Mouse (Mus musculus) MEL-GATA-1-ER (cell line): ENCODE measurements around the gene Olfr288.

Experiments
- DNase-seq: peaks from one replicate; pipeline ENCODE4 v3.0.0-alpha.2; 2012; ENCODE audit warnings: low read depth; ENCODE audit errors: extremely low read depth

Olfr288 gene

DNA sequence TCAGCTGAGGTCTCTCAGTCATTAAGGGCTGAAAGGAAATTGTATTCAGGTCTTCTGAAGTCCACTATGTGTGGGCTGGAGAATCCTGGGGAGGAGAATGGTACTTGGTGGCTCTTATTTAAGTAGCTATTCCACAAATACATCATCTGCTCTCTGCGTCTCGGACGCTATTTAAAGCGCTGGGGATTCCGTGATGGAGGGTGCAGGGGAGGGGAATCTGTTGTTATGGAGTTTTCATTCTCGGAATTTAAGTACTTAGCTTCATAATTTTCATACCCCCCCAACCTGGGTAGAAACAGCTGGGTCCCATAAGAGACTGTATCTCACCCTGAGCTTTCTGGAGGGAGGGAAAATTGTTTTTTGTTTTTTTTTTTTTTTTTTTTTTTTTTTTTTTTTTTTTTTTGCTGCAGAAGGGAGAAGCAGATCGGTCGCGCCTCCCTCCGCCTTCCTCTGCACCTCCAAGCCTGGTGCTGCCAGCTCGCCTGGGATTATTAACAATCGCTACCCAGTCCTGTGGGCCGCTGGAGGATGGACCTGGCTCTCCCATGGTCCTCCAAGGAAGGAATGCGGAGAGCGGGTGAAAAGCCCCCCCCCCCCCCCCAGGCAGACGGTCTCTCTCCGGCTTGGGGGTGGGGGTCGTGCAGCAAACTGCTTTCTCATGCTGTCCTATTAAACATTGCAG lies 28.2 kb downstream of the Olfr288 start, which contains the start of gene Ccdc184:
Gene Ccdc184 (plus strand): TSS at position 196 of the 682 bp plus-strand sequence.
- DNase-seq = no peak

DNA sequence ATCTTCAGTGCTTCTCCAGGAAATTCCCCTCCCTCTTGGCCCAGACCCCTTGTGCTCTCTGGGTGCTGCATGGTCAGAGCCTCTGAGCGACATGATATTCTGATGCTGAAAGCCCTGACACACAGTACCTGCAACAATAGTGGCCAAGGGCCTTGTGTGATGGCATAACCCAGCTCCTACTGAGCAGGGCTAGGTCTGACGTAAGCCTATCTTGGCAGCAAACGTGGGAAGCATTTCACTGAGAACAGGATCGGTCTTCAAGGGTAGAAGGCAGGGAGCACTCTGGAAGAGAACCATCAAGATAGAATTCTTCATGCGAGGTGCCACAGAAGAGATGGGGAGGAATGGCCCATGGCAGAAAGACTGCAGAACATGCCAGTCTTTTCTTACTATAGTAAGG lies 29.8 kb downstream of the Olfr288 start, which contains the start of gene Asb8:
Gene Asb8 (minus strand): TSS at position 101 of the 400 bp plus-strand sequence.
- DNase-seq = no peak

DNA sequence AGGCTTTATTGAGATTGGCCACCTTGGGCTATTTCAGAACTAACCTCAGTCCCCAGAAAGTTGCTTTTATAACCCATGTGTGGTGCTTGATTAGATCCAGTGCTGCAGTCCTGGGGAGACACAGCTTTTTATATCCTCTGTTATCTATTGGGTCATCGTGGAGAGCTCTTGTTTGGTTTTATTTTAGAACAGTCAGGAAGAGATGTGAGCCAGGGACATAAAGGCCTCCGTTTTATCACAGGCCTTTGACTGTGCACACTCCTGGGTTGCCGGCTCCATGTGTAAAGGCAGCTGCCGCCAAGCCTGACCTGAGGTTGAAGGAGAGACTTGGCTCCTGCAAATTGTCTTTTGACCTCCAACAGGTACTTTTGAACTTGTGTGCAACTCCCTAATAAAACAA lies 32.8 kb downstream of the Olfr288 start:
- DNase-seq = no peak

DNA sequence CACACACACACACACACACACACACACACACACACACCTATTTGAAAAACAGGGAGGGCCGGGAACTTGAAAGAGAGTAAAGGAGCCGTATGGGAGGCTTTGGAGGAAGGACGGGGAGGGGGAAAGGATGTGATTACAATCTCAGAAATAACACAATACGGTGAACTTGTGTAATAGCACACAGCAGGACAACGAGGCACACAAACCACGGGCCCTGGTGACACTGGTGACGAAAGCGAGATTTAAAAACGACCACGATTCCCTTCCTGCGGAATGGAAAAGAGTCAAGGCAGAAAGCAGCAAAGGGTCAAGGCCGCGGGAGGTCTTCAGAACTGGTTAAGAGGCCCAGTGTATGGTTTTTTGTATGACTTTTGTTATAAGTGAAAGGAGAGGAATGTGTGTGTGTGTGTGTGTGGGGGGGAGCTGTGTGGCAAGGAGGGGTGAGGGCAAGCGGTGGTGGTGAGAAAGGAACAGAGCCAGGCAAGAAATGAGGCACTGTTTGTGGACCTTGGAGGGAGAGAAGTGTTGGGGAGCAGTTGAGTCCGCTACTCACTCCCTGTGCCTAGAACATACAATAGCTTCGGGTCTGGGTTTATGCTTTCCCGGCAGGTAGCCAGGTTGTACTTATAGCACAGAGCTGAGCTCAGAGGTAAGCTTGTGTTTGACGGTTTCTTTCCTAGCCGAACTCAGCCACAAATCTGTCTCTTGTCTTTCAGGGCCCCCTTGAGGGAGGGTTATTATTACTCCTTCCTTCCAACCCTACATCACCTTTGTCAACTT lies 34.1 kb downstream of the Olfr288 start:
- no peak for DNase-seq

DNA sequence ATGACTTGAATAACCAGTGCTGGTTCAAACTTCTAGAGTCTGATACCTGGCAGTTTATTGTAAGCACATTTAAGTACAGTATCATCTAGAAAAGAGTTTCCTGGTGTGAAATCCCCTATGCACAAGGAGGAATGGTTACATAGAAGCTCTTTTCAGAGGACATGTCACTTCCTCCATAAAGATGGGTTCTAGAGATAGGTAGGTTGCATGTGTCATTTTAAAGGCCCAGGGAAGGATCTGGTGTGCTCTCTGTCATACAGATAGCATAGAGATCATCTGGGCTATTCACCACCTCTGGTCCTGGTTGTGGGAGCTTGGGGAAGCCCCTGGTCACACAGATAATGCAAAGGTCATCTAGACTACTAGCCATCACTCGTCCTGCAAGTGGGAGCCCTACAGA lies 38.1 kb downstream of the Olfr288 start:
- no peak for DNase-seq

DNA sequence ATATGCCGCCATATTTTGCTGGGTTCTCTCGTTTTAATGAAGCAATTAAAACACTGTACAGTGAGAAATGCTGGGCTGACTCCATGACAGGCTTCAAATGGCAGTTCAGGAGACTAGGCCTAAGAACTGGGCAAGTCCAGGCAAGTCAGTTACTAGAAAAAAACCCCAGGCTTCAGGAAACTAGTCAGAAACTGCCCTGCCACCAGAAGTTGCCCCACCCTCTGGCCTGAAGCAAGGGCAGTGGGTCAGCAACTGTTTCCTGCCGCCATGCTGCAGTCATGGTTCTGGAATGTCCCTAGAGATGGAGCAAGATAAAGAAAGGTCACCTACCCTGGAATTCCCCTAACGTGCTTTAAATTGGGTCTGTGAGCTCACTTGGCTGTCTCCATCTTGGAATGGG lies 39.4 kb downstream of the Olfr288 start:
- no peak for DNase-seq

DNA sequence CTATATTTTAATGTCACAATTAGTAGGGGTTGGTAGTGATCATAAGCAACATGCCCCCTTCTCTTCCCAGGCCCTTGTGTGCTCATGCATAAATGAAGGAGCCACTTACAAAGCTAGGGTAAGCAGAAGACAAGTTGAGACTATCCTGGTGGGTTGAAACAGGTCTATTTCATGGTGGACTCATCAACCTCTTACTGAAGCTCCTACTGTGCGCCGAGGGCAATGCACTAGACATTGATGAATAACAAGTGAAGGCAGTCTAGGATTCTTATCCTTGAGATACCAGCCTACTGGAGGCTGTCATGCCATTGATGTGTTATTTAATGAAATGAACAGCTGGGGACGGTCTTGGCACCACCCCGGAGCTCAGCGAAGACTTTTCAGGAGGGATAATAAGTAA lies 40.1 kb downstream of the Olfr288 start:
- no peak for DNase-seq

DNA sequence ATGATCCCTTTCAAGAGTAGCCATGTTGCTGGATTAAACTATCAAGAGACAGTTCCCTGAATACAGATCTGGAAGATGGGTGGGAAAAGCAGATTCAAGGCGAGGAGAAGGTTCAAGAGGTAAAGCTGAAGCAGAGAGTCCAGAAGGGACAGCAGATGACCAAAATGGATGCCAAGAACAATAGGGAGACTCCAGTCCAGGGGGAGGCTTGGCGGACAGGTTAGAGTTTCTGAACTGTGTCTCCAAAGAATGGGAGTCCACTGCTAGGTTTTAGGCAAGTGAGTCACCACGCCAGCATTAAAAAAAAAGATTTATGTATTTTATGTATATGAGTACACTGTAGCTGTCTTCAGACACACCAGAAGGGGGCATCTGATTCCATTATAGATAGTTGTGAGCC lies 40.7 kb downstream of the Olfr288 start:
- no peak for DNase-seq

DNA sequence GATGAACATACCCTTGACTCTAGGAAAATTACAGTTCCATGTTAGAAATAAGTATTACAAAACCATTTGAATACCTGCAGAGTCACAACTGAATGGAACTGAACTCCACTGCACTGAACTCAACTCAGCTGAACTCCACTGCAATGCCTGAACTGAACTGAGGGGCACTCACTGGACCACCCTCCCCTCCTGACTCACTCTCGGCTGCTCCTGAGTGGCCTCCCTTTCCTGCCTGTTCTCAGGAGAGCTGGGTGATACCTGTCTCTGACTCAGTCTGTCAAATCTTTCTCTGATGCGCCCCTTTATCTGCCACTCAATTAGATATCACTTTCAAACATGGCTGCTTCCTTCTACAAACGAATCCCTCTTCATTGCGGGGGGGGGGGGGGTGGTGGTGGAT lies 41.2 kb downstream of the Olfr288 start:
- no peak for DNase-seq

DNA sequence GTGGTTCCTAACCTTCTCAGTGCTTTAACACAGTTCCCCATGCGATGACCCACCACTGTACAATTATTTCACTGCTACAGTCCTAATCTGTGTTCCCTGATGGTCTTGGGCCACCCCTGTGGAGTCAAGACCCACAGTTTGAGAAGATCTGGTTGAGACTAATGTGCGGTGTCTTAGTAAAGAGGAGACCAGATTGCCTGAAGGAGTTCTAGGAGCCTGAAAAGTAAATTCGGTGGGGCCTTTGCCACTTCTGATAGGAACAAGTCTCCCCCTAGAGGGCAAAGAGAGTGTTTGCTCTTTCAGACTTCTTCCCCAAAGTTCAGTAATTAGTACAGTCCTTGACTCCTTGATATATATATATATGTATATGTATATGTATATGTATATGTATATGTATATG lies 41.7 kb downstream of the Olfr288 start:
- peak; percentile 68 for DNase-seq

DNA sequence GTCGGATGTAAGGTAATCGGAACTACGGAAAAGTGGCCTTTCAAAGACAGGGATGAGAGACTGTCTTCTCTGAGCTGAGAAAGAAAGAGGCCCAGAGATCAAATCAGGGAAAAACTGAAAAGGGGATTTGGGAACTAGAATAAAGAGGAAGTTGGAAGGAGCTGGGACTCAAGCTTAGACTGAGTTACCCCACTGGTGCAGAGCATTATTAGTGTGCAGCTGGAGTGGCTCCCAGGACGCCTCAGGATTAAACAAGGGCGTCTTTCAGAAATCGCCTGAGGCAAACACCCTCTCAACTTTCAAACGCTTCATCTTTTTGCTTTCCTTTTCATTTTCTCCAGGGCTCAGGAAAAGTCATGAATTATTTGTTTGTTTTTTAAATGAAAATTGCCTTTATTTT lies 42.4 kb downstream of the Olfr288 start:
- no peak for DNase-seq

DNA sequence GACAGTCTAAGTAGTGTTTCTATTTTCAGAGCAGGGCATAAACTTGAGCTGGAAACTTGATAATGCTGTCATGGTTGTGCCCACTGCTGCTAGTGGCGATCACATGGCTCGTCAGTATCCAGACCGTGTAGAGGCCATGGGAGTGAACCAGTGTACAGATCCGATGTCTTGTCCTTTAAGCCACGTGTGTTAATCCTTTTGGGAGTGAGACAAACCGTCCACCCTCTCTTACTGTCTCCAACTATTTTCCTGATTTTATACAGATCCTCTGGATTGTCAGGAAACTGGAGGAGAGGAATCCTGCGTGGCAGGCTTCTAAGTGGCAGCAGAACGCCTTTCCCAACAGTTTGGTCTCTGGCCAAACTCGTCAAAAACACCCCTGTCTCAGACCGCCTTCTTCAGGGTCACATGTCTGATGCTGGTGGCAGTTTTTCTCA lies 46.2 kb downstream of the Olfr288 start:
- DNase-seq = no peak

DNA sequence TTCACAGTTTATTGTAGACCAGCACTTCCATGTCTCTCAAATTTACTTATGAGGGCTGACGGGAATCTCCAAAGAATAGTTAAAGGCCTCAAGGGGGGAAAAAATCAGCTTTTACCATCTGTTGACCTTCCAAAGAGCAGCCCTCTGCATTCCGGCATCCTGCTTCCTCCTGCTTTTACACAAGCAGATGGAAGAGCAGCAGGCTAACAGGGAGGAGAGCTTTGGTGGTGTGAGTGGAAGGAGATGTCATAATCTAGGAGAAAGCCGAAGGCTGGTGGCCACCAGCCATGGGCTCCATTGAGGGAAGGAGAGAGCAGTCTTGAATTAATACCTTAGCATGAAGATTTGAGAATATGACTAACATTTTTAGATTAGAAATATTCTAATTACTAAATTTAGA lies 47.0 kb downstream of the Olfr288 start:
- no peak for DNase-seq

DNA sequence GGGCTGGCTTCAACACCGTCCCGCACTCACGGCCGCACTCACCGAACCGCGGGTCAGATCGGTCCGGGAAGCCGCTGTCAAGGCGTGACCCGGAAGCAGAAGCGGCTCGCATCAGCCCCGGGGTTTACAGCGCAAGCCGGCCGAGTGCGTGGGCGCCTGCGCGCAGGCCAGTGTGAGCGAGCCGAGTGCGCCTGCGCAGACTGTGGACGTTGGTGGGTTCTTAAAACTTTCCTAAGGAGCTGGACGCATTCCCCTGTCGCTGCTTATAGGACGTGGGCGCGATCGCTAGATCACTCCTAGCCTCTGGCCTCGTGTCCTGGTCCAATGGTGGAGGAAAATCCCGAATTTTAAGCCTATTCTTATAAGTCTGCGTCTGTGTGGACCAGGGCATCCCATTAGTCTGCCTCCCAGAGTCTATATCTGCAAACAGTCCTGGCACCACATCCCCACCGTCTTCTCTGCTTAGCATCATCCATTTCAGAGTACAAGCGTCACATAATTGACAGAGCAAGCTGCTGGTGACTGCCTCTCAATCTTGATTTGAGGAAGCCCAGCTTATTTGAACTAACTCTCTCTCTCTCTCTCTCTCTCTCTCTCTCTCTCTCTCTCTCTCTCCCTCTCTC lies 49.7 kb downstream of the Olfr288 start:
- DNase-seq = peak; percentile 93

DNA sequence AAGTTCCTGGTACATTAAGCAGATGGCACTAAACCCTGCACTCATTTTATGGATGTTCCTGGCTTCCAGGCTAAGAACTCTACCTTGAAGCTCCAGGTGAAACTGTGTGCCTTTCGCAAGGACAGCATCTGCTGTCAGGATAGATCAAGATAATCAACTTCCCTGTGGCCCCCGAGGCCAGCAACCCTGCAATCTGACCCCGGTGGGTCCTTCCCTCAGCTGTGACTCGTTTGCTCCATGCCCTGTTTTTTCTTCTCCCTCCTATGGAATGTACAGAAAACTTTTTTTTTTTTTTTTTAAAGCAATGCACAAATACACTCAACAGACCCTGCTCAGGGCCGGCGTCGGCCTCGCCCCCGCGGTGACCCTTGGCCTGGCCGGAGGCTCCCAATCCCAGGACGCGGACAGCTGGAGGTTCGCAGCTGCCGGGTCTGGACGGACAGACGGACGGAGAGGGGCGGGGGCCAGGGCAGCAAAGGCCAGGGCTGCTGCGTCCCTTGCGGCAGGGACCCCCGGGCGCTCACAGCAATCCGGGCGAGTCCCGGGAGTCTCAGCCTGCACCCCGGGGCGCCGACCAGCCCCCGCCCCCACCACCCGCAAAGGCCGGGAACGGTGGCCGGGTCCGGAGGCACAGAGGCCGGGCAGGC lies 50.4 kb downstream of the Olfr288 start:
- no peak for DNase-seq

DNA sequence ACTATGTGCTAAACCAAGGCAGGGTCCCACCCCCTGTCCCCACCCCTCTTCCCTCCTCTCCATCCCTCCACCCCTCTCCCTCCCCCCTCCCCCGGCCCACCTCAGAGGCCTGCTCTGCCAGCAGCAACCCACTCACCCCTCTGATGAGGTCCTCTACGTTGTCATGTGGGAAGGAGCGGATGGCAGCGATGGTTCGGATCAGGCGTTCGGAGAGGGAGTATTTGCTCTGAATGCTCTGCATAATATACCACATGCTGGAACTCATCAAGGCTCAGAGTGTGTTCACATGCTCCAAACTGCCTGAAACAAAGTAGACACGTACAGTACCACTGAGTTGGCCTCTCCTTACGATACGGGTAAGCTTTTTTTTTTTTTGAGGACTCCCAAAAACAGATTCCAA lies 52.8 kb downstream of the Olfr288 start:
- DNase-seq = no peak

DNA sequence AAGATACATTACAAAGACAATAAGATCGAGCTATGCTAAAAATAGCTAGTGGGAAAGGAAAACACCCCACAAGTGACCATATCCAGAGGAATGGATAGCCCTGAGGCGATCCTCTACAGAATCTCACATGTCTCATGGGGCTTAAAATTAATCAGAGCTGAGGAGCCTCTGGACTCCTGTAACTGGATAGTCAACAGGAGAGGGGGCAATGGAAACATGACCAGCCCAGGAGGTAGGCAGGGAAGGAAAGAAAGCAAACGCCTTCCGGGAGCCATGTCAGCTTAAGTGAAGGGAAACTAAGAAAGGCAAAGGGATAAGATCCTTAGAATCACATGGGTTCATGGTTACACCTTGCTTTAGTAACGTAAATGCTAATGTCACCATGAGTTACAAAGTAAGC lies 54.5 kb downstream of the Olfr288 start:
- DNase-seq = no peak

DNA sequence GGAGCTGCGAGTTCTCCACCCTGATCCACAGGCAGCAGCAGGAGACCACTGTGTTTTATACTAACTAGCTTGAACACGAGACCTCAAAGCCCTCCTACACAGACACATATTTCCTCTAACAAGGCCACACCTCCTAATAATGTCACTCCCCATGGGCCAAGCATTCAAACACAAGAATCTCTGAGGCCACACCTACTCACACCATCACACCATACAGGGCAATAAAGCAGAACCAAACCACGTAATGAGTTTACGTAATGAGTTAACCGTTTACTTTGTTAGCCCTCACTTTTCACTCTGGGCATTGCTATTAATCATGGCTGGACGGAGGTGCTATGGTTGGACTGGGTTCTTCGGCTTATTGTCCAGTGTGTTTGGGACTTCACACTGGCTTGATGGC lies 55.6 kb downstream of the Olfr288 start:
- DNase-seq = peak; percentile 13

DNA sequence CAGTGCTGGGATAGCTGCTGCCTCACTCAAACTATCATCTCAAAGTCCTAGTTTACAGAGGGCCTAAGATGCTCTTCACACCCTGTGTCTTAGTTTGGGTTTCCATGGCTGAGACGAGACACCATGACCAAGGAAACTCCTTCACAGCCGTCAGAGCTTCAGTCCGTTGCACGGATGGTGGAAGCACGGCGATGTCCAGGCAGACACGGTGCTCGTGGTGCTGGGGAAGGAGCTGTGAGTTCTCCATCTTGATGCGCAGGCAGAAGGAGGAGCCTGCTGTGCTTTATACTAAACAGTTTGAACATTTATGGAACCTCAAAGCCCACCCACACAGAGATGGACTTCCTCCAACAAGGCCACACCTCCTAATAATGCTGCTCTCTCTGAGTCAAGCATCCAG lies 58.5 kb downstream of the Olfr288 start:
- no peak for DNase-seq
